Mouse (Mus musculus): Measurements from ENCODE around the gene Arl3. TPM values are rescaled to one million over a fixed set of nuclear protein-coding genes. Genes with fewer than 3 reads are reported as not detected.
A peak's percentile ranks its signal among the peaks of the same experiment; 100 is the strongest.

The Arl3 gene
- polyA plus RNA-seq, 1 experiment from 2014 or later: 200 TPM

DNA sequence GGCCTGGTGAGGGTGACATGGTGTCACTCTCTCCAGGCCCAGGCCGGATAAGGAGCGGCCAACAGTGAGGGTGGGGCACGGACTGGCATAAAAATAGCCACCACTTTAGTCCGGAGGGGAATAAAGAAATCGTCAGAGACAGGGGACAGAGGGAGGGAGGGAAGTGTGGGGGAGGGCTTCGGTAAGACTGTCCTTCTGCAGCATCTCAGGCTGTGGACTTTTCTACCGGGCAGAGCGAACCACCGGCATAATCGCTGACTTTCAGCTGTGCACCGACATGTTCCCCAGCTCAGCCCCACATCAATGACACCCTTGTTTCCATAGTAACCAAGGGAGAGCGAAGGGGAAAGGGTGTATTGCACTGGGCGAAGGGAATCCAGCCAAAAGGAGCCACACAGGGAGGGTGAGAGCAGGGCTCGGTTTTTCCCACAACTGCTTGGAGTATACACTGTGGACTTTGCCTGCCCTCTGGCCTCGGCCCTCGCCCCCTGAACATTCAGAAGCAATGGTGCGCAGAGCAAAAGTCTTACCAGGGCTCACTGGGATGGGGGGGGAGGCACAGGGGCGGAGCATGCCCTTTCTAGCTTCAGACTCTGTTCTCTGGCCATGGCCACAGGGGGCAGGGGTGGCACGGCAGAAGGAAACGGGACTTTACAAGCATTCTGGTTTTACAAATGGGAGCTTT is 44.3 kb downstream of the Arl3 start:
- H3K27ac ChIP-seq (replicated peaks): peak overlapping the region; percentile 88
- no peaks in the 10 kb centered on the region; the same call in 1 of the 2 replicates for H3K27me3 ChIP-seq (replicated peaks; ENCODE audit: low read depth, poor library complexity, severe bottlenecking)
- no peaks in the 10 kb centered on the region for H3K36me3 ChIP-seq (replicated peaks)
- peak overlapping the region; percentile 43 for H3K4me3 ChIP-seq
- H3K4me1 ChIP-seq: peaks cover 99% of the 10 kb centered on the region
- H3K9me3 ChIP-seq: no peaks in the 10 kb centered on the region
- under 1% methylated on average over 20 of the region's 20 CpGs for WGBS
- peak; percentile 69 for DNase-seq (ENCODE audit: low spot score)

DNA sequence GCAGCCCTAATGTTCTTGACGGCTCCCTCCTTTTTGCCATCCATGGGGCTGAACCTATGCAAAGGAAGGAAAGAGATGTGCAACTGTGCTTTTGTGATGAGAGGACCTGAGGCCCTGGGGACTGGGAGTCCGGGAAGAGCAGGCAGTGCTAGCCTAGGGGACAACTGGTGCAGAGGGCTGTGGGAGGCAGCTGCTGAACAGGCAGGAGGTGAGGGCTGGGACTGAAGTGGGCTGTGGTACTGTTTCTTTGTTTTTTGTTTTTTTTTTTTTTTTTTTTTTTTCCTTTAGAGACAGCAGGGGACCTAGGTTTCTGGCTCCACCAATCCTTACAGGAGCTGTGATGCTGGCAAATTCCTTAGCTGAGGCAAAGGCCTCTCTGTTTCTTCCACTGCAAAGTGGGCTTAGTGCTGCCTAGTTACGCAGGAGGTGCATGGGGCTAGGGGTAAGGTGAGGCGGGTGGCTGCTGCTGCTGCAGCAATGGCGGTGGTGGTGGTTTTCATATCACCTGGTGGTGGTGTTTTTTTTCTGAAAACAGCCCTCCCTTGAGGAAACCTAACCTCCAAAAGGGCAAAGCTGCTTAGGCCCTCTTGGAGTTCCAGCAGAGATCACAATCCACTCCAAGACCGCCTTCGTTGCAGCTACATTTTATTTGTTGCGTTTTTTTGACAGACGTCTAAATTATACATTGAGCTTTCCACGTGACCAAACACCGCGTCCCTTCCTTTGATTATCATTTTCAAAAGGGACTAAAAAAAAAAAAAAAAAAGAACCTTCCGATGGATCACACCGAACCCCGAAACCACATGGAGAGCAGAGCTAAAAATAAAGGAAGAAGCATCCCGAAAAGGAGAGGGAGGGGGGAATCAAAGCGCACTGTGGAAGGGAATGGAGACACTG is 45.1 kb downstream of the Arl3 start:
- Histone ChIP-seq H3K4me1 (peaks cover 99% of the 10 kb centered on the region), H3K9me3 (no peaks in the 10 kb centered on the region), H3K27me3 (replicated peaks; ENCODE audit: low read depth, poor library complexity, severe bottlenecking) (no peaks in the 10 kb centered on the region; the same call in 1 of the 2 replicates), H3K4me3 (peak overlapping the region; percentile 43), H3K27ac (replicated peaks) (peak overlapping the region; percentile 88), H3K36me3 (replicated peaks) (no peaks in the 10 kb centered on the region)
- WGBS: 11% methylated on average over 17 of the region's 17 CpGs
- no peak for DNase-seq (ENCODE audit: low spot score)

DNA sequence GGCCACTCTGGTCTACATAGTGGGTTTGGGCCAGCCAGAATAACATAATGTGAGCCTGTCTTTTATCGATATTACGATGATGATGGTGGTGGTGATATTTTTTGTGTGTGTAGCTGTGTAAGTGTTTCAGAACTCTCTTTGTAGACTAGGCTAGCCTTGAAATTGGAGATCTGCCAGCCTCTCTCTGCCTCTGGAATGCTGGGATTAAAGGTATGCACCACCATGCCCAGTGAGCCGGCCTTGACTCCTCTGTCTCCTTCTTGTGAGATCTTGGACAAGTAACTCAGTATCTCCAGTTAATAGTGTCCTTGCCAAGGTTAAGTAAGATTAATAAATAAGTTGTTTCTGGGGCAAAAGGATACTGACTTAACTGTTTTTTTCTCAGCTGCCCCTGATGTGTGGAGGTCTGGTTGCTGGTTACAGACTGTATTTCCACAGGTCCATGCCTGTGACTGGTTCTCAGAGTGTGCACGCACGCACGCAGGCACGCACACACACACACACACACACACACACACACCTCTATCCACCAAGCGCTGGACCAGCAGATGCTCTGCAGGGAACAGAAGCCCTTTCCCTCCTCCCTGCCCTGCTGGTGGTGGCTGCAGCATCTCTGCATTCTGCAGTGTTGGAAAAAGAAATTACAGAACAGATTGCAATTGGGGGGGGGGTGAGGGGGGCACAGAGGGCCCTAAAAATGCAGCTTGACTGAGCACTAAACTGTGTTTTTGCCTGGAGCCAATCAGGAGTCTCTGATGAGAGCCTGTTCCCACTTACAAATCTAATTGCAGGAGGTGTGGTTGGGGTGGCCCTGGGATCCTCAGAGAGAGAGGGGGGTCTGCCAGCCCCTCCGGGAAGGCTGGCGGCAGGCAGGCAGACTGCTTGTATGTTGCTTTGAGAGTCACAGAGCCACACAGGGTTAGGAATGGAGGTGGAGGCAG is 47.0 kb downstream of the Arl3 start:
- peak; percentile 47 for DNase-seq (ENCODE audit: low spot score)
- Histone ChIP-seq H3K4me3 (no peak overlapping the region), H3K9me3 (no peaks in the 10 kb centered on the region), H3K4me1 (peaks cover 98% of the 10 kb centered on the region), H3K27me3 (replicated peaks; ENCODE audit: low read depth, poor library complexity, severe bottlenecking) (no peaks in the 10 kb centered on the region; the same call in 1 of the 2 replicates), H3K27ac (replicated peaks) (peak overlapping the region; percentile 65), H3K36me3 (replicated peaks) (no peaks in the 10 kb centered on the region)
- 55% methylated on average over 10 of the region's 10 CpGs for WGBS

DNA sequence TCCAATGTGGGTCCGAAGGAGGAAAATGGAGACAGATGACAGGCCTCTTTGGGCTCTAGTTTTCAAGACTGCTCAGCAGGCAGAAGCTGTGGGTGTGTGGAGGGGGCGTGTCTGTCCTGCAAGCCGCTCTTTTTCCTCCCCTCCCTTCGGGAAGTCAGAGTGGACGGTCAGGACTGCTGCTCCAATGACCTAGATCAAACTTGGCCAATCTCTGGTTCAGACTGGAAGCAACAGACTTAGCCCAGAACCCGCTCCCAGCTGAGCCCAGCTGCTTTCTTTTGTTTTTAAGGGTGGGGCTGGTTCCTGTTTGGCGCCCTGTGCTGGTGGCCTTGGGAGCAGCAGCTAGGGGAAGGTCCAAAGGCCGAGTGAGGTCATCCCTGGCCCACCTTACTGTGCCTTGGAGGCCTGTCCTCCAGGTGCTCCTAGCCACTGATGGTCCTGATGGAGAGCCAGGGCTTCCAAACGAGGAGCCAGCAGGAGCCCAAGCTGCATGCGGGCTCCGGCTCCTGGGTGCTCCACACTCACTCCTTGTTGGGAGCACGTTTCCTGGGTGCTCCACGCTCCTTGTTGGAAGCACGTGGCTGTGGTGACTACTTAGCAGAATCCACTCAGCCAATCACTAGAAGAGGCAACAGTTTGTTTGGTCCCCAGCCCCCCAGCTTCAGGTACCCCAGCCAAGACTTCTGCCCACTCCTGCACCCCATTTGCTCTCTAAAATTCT is 48.2 kb downstream of the Arl3 start:
- H3K4me3 ChIP-seq: peak overlapping the region; percentile 49
- H3K27me3 ChIP-seq (replicated peaks; ENCODE audit: low read depth, poor library complexity, severe bottlenecking): no peaks in the 10 kb centered on the region; the same call in 1 of the 2 replicates
- peaks cover 94% of the 10 kb centered on the region for H3K4me1 ChIP-seq
- peak overlapping the region; percentile 82 for H3K27ac ChIP-seq (replicated peaks)
- WGBS: 26% methylated on average over 14 of the region's 14 CpGs
- DNase-seq (ENCODE audit: low spot score): peak; percentile 43
- H3K9me3 ChIP-seq: no peaks in the 10 kb centered on the region
- no peaks in the 10 kb centered on the region for H3K36me3 ChIP-seq (replicated peaks)

DNA sequence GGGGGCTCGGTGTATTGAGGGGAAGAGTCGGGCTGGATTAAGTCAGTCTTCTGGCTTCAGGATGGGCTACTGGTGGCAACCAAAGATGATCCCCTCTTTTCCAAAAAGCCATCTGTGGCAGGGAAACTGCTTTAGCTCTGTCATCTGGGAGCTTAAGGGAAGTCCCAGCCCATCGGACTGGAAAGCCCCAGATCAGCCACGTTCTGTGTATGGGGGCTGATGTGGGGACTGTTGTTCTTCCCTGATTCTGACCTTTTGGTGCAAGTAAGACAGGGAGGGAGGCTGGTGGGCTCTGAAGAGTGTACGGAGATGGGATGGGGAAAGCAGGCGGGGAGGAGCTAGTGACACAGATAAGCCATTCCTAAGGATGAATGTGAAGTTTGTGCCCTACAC is 48.9 kb downstream of the Arl3 start:
- peak; percentile 20 for DNase-seq (ENCODE audit: low spot score)
- peak overlapping the region; percentile 82 for H3K27ac ChIP-seq (replicated peaks)
- no peaks in the 10 kb centered on the region for H3K36me3 ChIP-seq (replicated peaks)
- peak overlapping the region; percentile 49 for H3K4me3 ChIP-seq
- WGBS: 5% methylated on average over 6 of the region's 6 CpGs
- peaks cover 94% of the 10 kb centered on the region for H3K4me1 ChIP-seq
- H3K9me3 ChIP-seq: no peaks in the 10 kb centered on the region
- no peaks in the 10 kb centered on the region; the same call in 1 of the 2 replicates for H3K27me3 ChIP-seq (replicated peaks; ENCODE audit: low read depth, poor library complexity, severe bottlenecking)

DNA sequence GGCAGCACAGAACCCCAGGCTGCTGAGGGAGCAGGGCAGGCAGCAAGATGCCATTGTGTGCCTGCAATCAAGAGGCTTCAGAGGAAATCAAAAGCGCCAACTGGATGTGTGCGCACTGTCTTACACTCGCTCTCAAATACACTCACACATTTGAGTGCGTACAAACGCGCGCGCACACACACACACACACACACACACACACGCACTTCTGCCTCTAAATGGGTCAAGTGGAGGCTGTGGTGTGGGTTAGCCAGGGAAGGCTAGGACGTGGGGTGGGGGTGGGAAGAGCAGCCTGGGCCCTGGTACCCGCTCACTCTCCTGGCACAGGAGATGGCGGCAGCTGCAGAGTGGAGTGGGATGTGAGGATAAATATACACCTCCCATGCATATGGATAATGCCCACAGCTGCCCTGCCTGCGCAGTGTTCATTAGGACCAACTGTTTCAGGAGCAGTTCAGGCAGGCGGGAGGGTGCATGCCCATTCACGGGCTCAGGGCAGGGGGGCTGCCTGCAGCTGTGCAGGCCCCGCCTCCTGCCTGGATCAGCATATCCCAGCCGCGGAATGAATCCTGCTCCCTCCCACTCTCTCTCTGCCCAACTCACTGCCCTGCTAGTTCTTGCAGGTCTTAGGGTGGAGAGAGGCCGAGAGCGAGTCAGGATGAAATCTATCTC is 49.4 kb downstream of the Arl3 start:
- Histone ChIP-seq H3K36me3 (replicated peaks) (no peaks in the 10 kb centered on the region), H3K9me3 (no peaks in the 10 kb centered on the region), H3K4me1 (peaks cover 94% of the 10 kb centered on the region), H3K27ac (replicated peaks) (peak overlapping the region; percentile 82), H3K4me3 (peak overlapping the region; percentile 49), H3K27me3 (replicated peaks; ENCODE audit: low read depth, poor library complexity, severe bottlenecking) (no peaks in the 10 kb centered on the region; the same call in 1 of the 2 replicates)
- 5% methylated on average over 20 of the region's 20 CpGs for WGBS
- peak; percentile 86 for DNase-seq (ENCODE audit: low spot score)

DNA sequence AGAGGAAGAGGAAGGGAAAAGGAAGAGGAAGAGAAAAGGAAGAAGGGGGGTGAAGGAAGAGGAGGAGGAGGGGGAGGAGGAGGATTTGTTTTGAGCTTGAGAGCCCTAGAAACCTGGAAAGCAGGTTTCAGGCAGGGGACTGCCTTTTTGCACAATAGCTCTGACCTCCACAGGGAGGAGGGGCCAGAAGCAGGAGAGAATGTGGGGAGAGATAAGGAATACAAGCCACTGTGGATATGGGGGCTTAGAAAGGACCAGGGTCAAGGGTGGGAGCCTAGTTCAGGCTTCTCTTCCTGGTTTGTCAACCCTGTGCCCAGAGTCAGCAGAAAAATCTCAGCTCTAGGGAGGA is 49.9 kb downstream of the Arl3 start:
- DNase-seq (ENCODE audit: low spot score): no peak
- Histone ChIP-seq H3K9me3 (no peaks in the 10 kb centered on the region), H3K27ac (replicated peaks) (peak overlapping the region; percentile 82), H3K4me1 (peaks cover 94% of the 10 kb centered on the region), H3K27me3 (replicated peaks; ENCODE audit: low read depth, poor library complexity, severe bottlenecking) (no peaks in the 10 kb centered on the region; the same call in 1 of the 2 replicates), H3K4me3 (peak overlapping the region; percentile 49), H3K36me3 (replicated peaks) (no peaks in the 10 kb centered on the region)

DNA sequence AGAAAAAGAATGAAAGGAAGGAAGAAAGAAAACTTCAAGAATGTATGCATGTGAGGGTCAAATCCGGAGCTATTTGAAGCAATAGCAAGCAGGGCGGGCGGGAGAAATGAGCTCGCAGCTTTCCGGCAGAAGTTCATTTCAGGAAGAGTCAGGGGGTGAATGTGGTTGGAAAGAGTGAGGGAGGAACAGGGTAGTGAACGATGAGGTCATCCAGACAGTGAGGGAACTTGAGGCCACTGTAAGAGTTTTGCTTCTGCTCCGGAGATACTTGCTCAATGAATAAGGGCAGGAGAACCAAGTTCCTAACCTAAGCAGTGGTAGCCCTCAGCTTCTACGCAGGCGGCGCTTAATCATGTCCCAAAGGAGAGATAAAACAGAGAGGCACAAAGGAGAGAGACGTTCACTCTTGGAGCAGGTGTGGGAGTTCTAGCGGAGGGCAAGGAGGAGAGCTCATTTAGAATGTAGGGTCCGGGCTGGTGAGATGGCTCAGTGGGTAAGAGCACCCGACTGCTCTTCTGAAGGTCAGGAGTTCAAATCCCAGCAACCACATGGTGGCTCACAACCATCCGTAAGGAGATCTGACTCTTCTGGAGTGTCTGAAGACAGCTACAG is 50.5 kb downstream of the Arl3 start:
- H3K36me3 ChIP-seq (replicated peaks): no peaks in the 10 kb centered on the region
- no peaks in the 10 kb centered on the region; the same call in 1 of the 2 replicates for H3K27me3 ChIP-seq (replicated peaks; ENCODE audit: low read depth, poor library complexity, severe bottlenecking)
- peaks cover 94% of the 10 kb centered on the region for H3K4me1 ChIP-seq
- 47% methylated on average over 15 of the region's 15 CpGs for WGBS
- peak; percentile 10 for DNase-seq (ENCODE audit: low spot score)
- H3K4me3 ChIP-seq: no peak overlapping the region
- peak overlapping the region; percentile 82; the same call in 1 of the 2 replicates for H3K27ac ChIP-seq (replicated peaks)
- no peaks in the 10 kb centered on the region for H3K9me3 ChIP-seq

DNA sequence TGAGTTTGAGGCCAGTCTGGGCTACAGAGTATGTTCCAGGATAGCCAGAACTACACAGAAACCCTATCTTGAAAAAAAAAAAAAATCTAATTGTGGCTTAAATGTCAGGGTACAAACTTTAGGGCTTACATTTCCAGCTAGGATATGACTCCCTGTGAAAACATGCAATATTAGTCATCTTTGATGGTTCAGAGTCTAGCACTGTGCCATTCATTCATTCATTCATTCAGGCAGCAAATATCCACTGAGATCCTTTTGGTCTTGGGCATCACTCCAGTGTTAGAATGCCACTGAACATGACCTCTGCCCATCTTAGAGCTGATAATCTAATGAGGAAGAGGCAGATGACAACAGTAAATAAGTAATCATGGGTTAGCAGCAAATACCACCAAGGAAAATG is 51.3 kb downstream of the Arl3 start:
- Histone ChIP-seq H3K4me1 (peaks cover 94% of the 10 kb centered on the region), H3K9me3 (no peaks in the 10 kb centered on the region), H3K27ac (replicated peaks) (no peak overlapping the region), H3K27me3 (replicated peaks; ENCODE audit: low read depth, poor library complexity, severe bottlenecking) (no peaks in the 10 kb centered on the region), H3K36me3 (replicated peaks) (peaks cover 7% of the 10 kb centered on the region), H3K4me3 (no peak overlapping the region)
- no peak for DNase-seq (ENCODE audit: low spot score)

DNA sequence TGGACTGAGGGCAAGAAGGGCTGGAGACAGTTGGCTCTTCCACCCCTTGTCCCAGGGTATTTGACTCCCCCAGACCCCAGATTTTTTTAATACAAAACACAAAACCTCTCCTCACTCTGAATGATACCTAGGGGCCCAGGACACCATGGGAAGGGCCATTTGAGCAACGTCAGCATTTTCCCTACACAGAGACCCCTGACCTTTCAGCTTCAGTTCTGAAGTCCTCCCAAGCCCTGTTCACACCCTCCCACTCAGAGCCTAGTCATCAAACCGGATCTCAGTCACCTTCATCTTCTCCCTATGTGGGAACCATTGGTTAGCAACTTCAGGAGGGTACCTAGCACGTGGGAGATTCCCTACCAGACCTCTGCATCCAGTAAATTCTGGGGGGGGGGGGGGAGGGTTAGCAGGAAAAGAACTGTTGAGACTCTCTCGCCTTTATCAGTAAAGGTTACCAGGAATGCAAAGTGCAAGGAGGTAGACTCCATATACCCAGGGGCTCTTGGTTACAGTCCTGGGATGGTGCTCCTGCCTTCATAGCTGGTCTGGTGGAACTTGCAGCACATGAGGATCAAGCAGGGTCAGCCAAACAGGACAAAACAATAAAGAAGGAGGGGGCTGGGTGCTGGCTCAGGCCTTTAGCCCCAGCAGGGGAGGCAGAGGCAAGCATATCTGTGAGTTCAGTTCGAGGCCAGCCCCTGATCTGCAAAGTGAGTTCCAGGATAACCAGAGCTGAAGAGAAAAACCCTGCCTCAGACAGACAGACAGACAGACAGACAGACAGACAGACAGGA is 54.0 kb downstream of the Arl3 start:
- WGBS: 11% methylated on average over 5 of the region's 5 CpGs
- DNase-seq (ENCODE audit: low spot score): no peak
- H3K4me1 ChIP-seq: peaks cover 72% of the 10 kb centered on the region
- peak overlapping the region; percentile 82 for H3K27ac ChIP-seq (replicated peaks)
- H3K4me3 ChIP-seq: peak overlapping the region; percentile 49
- H3K36me3 ChIP-seq (replicated peaks): peaks cover 32% of the 10 kb centered on the region
- H3K9me3 ChIP-seq: no peaks in the 10 kb centered on the region
- no peaks in the 10 kb centered on the region for H3K27me3 ChIP-seq (replicated peaks; ENCODE audit: low read depth, poor library complexity, severe bottlenecking)

All from embryonic facial prominence, embryonic 10.5 days (tissue).